Mouse (Mus musculus): ENCODE results near the gene Sult1b1. TPM values are rescaled to one million over a fixed set of nuclear protein-coding genes. Genes with fewer than 3 reads are reported as not detected.
"Not testable (repeated sequence)": the region's sequence is repeated elsewhere in the genome, so short reads cannot be mapped to it uniquely, and the experiment has no call there.

The Sult1b1 gene
- polyA plus RNA-seq, 1 experiment from 2014 or later: not detected

DNA sequence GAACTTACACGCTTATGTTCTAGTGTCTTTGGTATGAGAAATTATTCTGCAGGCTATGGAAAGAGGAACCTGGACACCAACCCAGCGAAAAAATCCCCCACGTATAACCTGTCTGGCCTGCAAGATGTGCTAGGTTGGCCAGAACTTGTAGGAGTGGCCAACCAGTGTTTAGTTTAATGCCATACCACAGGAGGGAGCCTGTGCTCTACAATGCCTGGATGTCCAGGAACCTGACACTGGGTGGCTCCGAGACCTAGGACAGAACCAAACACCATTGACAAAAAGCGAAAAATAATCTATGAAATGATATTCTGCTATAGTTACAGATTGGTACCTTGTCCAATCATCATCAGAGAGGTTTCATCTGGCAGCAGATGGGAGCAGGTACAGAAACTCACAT is 22.1 kb upstream of the Sult1b1 start:
- Histone ChIP-seq H3K36me3 (ENCODE audit: control insufficient read depth, insufficient read depth, low read length) (no peaks in the 10 kb centered on the region), H3K4me3 (ENCODE audit: low read depth, low read length) (no peak overlapping the region), H3K27ac (ENCODE audit: low read depth, low read length) (no peak overlapping the region), H3K9ac (ENCODE audit: low read length) (no peak overlapping the region), H3K27me3 (replicated peaks; ENCODE audit: control insufficient read depth, insufficient read depth, low read length) (no peaks in the 10 kb centered on the region), H3K4me1 (ENCODE audit: control insufficient read depth, insufficient read depth, low read length) (no peaks in the 10 kb centered on the region), H3K9me3 (replicated peaks; ENCODE audit: control insufficient read depth, low read length) (no peaks in the 10 kb centered on the region), H3K4me2 (ENCODE audit: low read length) (no peak overlapping the region)
- ATAC-seq (no peak), DNase-seq (ENCODE audit: low spot score) (no peak)
- 79% methylated on average over 5 of the region's 5 CpGs for WGBS

DNA sequence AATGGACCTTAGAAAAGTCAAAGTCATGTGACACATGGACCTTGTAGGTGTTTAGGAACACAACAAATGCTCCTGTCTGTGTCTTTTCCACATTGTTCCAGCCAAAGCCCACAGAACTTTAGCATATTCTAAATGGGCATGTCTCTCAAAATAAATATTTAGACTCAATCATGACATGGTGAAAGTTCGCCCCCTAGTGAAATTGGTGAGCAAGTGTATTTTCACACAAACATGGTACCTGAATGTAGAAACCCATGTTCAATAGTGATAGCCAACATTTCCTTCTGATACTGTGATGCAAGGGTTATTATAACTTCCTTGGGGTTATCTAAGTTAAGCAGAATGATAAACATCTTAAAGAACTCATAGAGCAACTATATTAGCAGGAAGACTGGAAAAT is 12.9 kb upstream of the Sult1b1 start:
- no peak for ATAC-seq
- Histone ChIP-seq H3K27ac (ENCODE audit: low read depth, low read length) (no peak overlapping the region), H3K4me1 (ENCODE audit: control insufficient read depth, insufficient read depth, low read length) (no peaks in the 10 kb centered on the region), H3K27me3 (replicated peaks; ENCODE audit: control insufficient read depth, insufficient read depth, low read length) (no peaks in the 10 kb centered on the region), H3K4me3 (ENCODE audit: low read depth, low read length) (no peak overlapping the region), H3K9me3 (replicated peaks; ENCODE audit: control insufficient read depth, low read length) (no peaks in the 10 kb centered on the region), H3K4me2 (ENCODE audit: low read length) (no peak overlapping the region), H3K9ac (ENCODE audit: low read length) (no peak overlapping the region), H3K36me3 (ENCODE audit: control insufficient read depth, insufficient read depth, low read length) (no peaks in the 10 kb centered on the region)
- 37% methylated on average over 1 of the region's 1 CpGs for WGBS
- DNase-seq (ENCODE audit: low spot score): no peak

DNA sequence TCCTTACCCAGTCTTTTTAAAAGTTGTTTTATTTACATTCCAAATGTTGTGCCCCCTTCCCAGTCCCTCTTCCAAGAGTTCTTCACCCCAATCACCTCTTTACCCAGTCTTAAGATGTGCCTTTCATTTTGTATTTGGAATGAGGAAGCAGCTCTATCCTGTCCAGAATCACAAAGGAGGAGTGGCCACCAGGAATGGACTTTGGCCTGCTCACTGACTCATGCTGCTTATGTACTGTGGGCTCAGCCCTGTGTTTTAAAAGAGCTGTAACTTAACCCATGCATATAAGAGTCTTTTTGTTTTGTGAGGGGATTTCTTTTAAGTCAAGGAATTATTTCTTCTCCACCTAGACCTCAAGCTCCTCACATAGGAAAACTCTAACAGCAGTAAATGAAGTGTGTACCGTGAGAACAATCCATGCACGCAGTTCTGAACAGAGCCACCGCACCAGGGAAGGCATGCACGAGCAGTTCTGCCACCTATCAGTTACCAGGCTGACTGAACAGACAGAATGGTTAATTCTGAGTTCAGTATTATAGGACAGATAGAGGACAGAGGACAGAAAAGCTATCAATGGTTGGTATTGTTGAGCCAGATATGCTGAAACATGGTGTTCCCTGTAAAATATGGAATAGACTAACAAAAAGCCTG is 1.9 kb downstream of the Sult1b1 start:
- no peak overlapping the region for H3K27ac ChIP-seq (ENCODE audit: low read depth, low read length)
- H3K27me3 ChIP-seq (replicated peaks; ENCODE audit: control insufficient read depth, insufficient read depth, low read length): no peaks in the 10 kb centered on the region
- H3K9ac ChIP-seq (ENCODE audit: low read length): no peak overlapping the region
- no peak for DNase-seq (ENCODE audit: low spot score)
- H3K4me2 ChIP-seq (ENCODE audit: low read length): no peak overlapping the region
- 47% methylated on average over 4 of the region's 4 CpGs for WGBS
- no peak overlapping the region for H3K4me3 ChIP-seq (ENCODE audit: low read depth, low read length)
- H3K9me3 ChIP-seq (replicated peaks; ENCODE audit: control insufficient read depth, low read length): no peaks in the 10 kb centered on the region
- no peaks in the 10 kb centered on the region for H3K4me1 ChIP-seq (ENCODE audit: control insufficient read depth, insufficient read depth, low read length)
- ATAC-seq: no peak
- H3K36me3 ChIP-seq (ENCODE audit: control insufficient read depth, insufficient read depth, low read length): no peaks in the 10 kb centered on the region

DNA sequence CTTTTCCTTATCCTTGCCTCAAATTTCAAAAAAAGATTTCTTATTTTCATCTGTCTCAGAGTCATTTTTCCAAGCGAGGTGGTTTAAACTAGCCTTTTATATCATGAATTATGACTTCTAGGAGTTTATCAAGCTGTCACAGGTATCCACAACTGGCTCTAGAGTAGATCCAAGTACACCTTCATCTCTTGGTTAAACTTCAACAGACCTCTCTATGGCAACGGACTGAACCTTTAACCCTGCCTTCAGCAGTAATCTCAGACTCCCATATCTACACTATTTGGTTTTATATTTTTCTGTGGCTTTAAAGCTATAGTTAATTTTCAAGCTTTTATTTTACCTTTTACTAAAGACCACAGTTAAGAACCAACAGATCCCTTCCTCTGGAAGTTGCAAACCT is 5.7 kb downstream of the Sult1b1 start:
- DNase-seq (ENCODE audit: low spot score) (no peak), ATAC-seq (no peak)
- no peaks in the 10 kb centered on the region for H3K9me3 ChIP-seq (replicated peaks; ENCODE audit: control insufficient read depth, low read length)
- H3K4me1 ChIP-seq (ENCODE audit: control insufficient read depth, insufficient read depth, low read length): no peaks in the 10 kb centered on the region
- no peak overlapping the region for H3K4me3 ChIP-seq (ENCODE audit: low read depth, low read length)
- H3K27me3 ChIP-seq (replicated peaks; ENCODE audit: control insufficient read depth, insufficient read depth, low read length): no peaks in the 10 kb centered on the region
- no peak overlapping the region for H3K9ac ChIP-seq (ENCODE audit: low read length)
- 74% methylated on average over 2 of the region's 2 CpGs for WGBS
- no peak overlapping the region for H3K4me2 ChIP-seq (ENCODE audit: low read length)
- H3K27ac ChIP-seq (ENCODE audit: low read depth, low read length): no peak overlapping the region
- H3K36me3 ChIP-seq (ENCODE audit: control insufficient read depth, insufficient read depth, low read length): no peaks in the 10 kb centered on the region

DNA sequence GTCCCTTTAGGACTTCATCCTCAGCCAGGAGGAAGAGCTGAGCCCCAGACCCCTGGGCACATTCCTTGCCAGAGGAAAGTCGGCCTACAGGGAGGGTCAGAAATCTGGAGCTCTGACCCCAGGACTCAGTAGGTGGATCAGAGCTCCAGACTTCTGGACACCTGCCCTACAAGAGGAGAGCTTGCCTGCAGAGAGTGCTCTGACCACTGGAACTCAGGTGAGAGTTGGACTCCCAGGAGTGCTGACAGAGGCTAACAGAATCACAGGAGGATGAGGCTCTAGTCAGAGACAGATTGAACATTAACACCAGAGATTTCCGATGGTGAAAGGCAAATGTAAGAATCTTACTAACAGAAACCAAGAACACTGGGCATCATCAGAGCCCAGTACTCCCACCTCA is 14.4 kb downstream of the Sult1b1 start:
- H3K27me3 ChIP-seq (replicated peaks; ENCODE audit: control insufficient read depth, insufficient read depth, low read length); H3K4me2 ChIP-seq (ENCODE audit: low read length); H3K9me3 ChIP-seq (replicated peaks; ENCODE audit: control insufficient read depth, low read length); H3K36me3 ChIP-seq (ENCODE audit: control insufficient read depth, insufficient read depth, low read length); H3K4me3 ChIP-seq (ENCODE audit: low read depth, low read length); DNase-seq (ENCODE audit: low spot score); H3K27ac ChIP-seq (ENCODE audit: low read depth, low read length); ATAC-seq; H3K9ac ChIP-seq (ENCODE audit: low read length); H3K4me1 ChIP-seq (ENCODE audit: control insufficient read depth, insufficient read depth, low read length): not testable (repeated sequence)
- 94% methylated on average over 2 of the region's 2 CpGs for WGBS

DNA sequence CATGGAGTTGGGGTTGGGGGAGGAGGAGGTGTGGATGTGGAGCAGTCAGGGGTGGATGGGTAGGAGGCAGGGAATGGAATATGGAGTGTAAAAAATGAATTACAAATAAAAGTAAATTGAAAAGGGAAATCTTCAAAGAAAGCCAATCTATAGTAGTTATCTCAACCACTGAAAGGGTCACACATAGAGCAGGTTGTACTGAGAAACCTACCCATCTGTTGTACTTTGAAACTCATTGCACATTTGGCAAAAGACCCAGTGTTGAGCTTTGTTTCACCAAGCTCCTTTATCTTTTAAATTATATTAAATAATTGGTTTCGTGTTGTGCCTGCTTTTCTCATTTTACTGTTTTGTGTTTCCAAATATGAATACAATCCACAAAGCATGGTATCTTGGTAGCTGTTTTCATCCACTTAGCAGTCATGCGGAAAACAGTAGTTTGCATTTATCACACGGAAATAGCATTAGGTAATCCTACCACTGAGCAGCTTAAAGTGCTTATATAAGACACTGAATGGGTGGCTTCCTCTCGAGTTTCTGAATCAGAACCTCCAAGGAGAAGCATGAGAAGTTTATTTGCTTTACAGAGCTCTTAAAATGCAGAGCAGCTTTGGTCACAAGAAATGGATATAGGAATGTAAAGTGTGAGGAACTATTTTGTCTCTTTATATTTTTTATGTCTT is 32.1 kb downstream of the Sult1b1 start:
- Histone ChIP-seq H3K27me3 (replicated peaks; ENCODE audit: control insufficient read depth, insufficient read depth, low read length) (no peaks in the 10 kb centered on the region), H3K27ac (ENCODE audit: low read depth, low read length) (no peak overlapping the region), H3K9me3 (replicated peaks; ENCODE audit: control insufficient read depth, low read length) (no peaks in the 10 kb centered on the region), H3K4me1 (ENCODE audit: control insufficient read depth, insufficient read depth, low read length) (no peaks in the 10 kb centered on the region), H3K36me3 (ENCODE audit: control insufficient read depth, insufficient read depth, low read length) (no peaks in the 10 kb centered on the region), H3K4me2 (ENCODE audit: low read length) (no peak overlapping the region), H3K4me3 (ENCODE audit: low read depth, low read length) (no peak overlapping the region), H3K9ac (ENCODE audit: low read length) (no peak overlapping the region)
- 37% methylated on average over 4 of the region's 4 CpGs for WGBS
- DNase-seq (ENCODE audit: low spot score) (no peak), ATAC-seq (no peak)

DNA sequence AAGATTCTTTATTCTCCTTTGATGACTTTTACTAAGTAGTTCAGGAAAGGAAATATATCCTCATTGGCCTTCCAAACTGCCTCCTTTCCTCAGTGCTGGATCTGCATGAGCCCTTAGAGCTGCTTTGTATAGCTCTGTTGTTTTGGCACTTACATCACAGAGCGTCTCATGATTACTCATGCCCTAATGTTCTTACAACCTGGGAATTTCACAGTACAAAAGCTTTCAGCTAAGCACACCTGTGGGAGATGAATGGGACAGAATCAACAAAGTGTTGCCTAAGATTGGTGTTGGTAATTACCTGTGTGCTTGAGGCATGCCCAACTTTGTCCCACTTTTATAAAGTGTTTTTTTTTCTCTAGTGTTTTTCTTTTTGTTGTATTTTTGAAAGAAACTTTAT is 35.3 kb downstream of the Sult1b1 start:
- Histone ChIP-seq H3K36me3 (ENCODE audit: control insufficient read depth, insufficient read depth, low read length) (no peaks in the 10 kb centered on the region), H3K4me2 (ENCODE audit: low read length) (no peak overlapping the region), H3K9me3 (replicated peaks; ENCODE audit: control insufficient read depth, low read length) (no peaks in the 10 kb centered on the region), H3K27me3 (replicated peaks; ENCODE audit: control insufficient read depth, insufficient read depth, low read length) (no peaks in the 10 kb centered on the region), H3K4me1 (ENCODE audit: control insufficient read depth, insufficient read depth, low read length) (no peaks in the 10 kb centered on the region), H3K27ac (ENCODE audit: low read depth, low read length) (no peak overlapping the region), H3K9ac (ENCODE audit: low read length) (no peak overlapping the region), H3K4me3 (ENCODE audit: low read depth, low read length) (no peak overlapping the region)
- DNase-seq (ENCODE audit: low spot score) (no peak), ATAC-seq (no peak)
- 37% methylated on average over 1 of the region's 1 CpGs for WGBS

DNA sequence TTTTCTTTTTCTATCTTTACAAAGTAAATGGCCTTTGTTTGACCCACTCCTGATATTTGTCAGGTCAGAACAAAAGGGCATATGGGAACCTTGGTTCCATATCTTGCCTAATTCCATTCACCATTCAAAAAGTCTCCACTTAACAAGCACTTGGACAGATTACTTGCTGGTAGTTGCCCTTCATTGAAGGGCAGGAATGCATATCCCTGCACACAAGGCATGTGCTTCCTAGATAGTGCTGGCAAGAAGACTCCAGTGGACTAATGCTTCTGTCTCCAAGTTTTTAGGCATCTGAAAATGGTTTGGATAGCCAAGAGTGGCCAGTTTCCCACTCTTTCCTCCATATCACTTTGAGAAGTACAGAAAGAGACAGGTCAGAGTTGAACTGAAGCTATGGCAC is 38.7 kb downstream of the Sult1b1 start:
- no peaks in the 10 kb centered on the region for H3K27me3 ChIP-seq (replicated peaks; ENCODE audit: control insufficient read depth, insufficient read depth, low read length)

DNA sequence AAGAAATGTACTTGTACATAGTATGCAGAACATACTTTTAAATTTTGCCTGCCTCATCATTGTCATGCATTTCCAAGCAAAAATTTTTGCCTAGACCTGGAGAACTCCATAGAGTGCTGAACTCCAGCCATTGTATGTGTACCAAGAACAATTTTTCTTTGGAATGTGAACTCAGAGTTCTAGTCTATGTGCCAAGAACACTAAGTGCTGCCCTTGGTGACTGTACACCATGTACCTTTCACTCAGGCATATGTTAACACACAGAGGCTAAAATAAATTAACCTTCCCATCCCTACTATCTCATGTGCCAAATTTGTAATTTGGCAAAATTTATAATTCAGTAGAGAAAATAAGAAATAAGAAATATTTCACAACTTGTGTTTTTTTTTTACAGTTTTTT is 39.1 kb downstream of the Sult1b1 start:
- no peaks in the 10 kb centered on the region for H3K36me3 ChIP-seq (ENCODE audit: control insufficient read depth, insufficient read depth, low read length)

More for the DNA sequence above, 38.7 kb downstream of the Sult1b1 start:
- ATAC-seq: no peak
- no peak overlapping the region for H3K4me3 ChIP-seq (ENCODE audit: low read depth, low read length)
- H3K4me2 ChIP-seq (ENCODE audit: low read length): no peak overlapping the region
- no peaks in the 10 kb centered on the region for H3K9me3 ChIP-seq (replicated peaks; ENCODE audit: control insufficient read depth, low read length)
- H3K4me1 ChIP-seq (ENCODE audit: control insufficient read depth, insufficient read depth, low read length): no peaks in the 10 kb centered on the region
- H3K27ac ChIP-seq (ENCODE audit: low read depth, low read length): no peak overlapping the region
- H3K9ac ChIP-seq (ENCODE audit: low read length): no peak overlapping the region
- no peak for DNase-seq (ENCODE audit: low spot score)
- no peaks in the 10 kb centered on the region for H3K36me3 ChIP-seq (ENCODE audit: control insufficient read depth, insufficient read depth, low read length)

More for the DNA sequence above, 39.1 kb downstream of the Sult1b1 start:
- Histone ChIP-seq H3K27ac (ENCODE audit: low read depth, low read length) (no peak overlapping the region), H3K4me3 (ENCODE audit: low read depth, low read length) (no peak overlapping the region), H3K4me2 (ENCODE audit: low read length) (no peak overlapping the region), H3K9me3 (replicated peaks; ENCODE audit: control insufficient read depth, low read length) (no peaks in the 10 kb centered on the region), H3K4me1 (ENCODE audit: control insufficient read depth, insufficient read depth, low read length) (no peaks in the 10 kb centered on the region), H3K9ac (ENCODE audit: low read length) (no peak overlapping the region), H3K27me3 (replicated peaks; ENCODE audit: control insufficient read depth, insufficient read depth, low read length) (no peaks in the 10 kb centered on the region)
- no peak for DNase-seq (ENCODE audit: low spot score)
- no peak for ATAC-seq
